ENCODE assay signal across 23 mouse cellular contexts in the genomic region with DNA sequence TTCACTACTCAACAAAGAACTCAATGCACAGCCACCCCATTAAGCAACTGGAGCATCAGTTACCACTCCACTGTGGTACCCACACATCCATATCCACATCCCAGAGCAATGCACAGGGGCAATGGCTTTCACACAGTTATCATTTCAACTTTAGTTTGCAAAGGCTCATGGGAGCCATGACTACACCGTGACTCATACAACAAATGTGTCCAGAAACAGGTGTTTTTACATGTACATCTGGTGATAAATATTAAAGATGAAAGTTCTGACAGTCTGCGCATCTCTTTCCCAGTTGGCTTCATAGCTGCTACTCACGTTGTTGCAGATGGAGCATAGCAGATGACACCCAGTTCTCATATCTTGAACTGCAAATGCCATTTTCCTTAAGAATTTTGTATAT.
A peak's percentile ranks its signal among the peaks of the same experiment; 100 is the strongest.
DNase-seq lines count a peak whose midpoint lies in the region; TF ChIP-seq lines count a peak whose summit lies in the region.
"Had no signal": no experiment of that assay in that cellular context is flagged by ENCODE, and none has a peak within 500 bp of the region (broad histone marks: within the 10 kb centered on the region; RNA-seq: fewer than 3 reads in every experiment).

No protein-coding gene starts in this region.

- DNase-seq in layer of hippocampus, adult 18-20 months (ENCODE audit: low spot score in 2 of 2), result peak; percentile 0 to 64
- no peak for DNase-seq in layer of hippocampus, postnatal 36 days
- peak; percentile 13 to 39 for DNase-seq in layer of hippocampus, adult 2 months (ENCODE audit: low spot score in 2 of 2)
- DNase-seq in layer of hippocampus, adult 9-11 months, result peak; percentile 17
- no peak for DNase-seq in natural killer cell, adult 2 months (ENCODE audit: low spot score in 2 of 2)
- no peak for DNase-seq in frontal cortex, postnatal 14 days (ENCODE audit: low spot score in 2 of 2)
- DNase-seq: adrenal gland, postnatal 10 days; adrenal gland, postnatal 36 days; cerebellum, adult 11 months; cerebellum, adult 2 months; cerebellum, adult 9-11 months; cerebellum, postnatal 25 days; gastrocnemius, adult 2 months; gastrocnemius, postnatal 14 days; heart, adult 11 months; heart, postnatal 10 days; heart, postnatal 36 days had no signal

- TF ChIP-seq CTCF in layer of hippocampus, adult 2 months (conservative IDR thresholded peaks at IDR 0.05), result no peak

- peak overlapping the region; percentile 69 for H3K27ac ChIP-seq in layer of hippocampus, adult 2 months
- H3K27ac ChIP-seq: embryonic facial prominence, embryonic 12.5 days; embryonic facial prominence, embryonic 15.5 days; gastrocnemius, adult 2 months; heart, embryonic 15.5 days; hindbrain, embryonic 10.5 days; hindbrain, embryonic 13.5 days had no signal

- no peak overlapping the region for H3K4me3 ChIP-seq in layer of hippocampus, adult 2 months
- H3K4me3 ChIP-seq: embryonic facial prominence, embryonic 12.5 days; embryonic facial prominence, embryonic 15.5 days; gastrocnemius, adult 2 months; heart, embryonic 12.5 days; heart, embryonic 15.5 days; hindbrain, embryonic 10.5 days; hindbrain, embryonic 13.5 days had no signal

Comparison
In these comparisons a context has a peak if more than half of its experiments do, and no peak if none do; other contexts are left out.
1. DNase-seq: peak in layer of hippocampus, adult 18-20 months (2 of 2), layer of hippocampus, adult 2 months (2 of 2) and layer of hippocampus, adult 9-11 months (single experiment); none in layer of hippocampus, postnatal 36 days (0 of 2), natural killer cell, adult 2 months (0 of 2) and frontal cortex, postnatal 14 days (0 of 2).